Mouse (Mus musculus) cerebellum, adult 9-10 months (tissue): ENCODE results near the gene Stox2.

Experiments
- DNase-seq: peaks from one replicate; pipeline ENCODE4 v3.0.0; 2022

Stox2 gene

GRCm38 (mm10) chr8:47240871-47241270, 205.3 kb downstream of the Stox2 start:
- no peak for DNase-seq

GRCm38 (mm10) chr8:47240266-47240665, 205.9 kb downstream of the Stox2 start:
- DNase-seq = no peak

GRCm38 (mm10) chr8:47232081-47232480, 214.1 kb downstream of the Stox2 start:
- DNase-seq = no peak

DNA sequence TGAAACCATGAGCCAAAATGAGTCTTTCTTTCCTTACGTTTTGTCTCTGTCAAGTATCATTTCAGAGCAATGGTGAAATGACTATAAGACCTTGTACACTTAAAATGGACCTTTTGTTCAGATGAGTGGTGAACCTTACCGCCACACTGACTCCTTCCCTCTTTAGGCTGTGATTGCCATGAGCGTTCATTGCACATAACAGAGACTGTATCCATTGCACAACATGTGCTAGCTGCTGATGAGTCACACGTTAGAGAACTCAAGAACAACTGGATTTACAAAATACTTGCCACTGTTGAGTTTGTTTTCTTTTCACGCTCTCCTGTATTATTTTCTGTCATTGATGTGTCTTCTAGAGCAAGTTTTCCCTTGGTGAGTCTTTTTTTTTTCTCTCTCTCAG, 216.1 kb downstream of the Stox2 start:
- no peak for DNase-seq

DNA sequence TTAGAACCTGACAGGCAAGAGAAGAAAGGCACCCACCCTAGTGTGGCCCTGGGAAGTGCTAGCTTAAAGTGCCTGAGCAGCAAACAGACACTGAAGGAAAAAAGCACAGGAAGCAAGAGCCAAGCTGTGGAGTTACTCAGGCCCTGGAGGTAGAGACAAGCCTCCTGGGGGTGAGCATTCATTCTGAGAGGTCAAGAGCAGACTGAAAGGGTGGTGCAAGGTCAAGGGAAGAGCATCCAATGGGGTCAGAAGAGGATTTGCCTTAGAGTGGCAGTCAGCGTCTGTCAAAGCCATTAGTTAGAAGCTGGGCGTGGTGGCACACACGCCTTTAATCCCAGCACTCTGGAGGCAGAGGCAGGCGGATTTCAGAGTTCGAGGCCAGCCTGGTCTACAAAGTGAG, 224.3 kb downstream of the Stox2 start:
- DNase-seq = no peak

- no peak for DNase-seq
Observed at GRCm38 (mm10) chr8:47221191-47221590, 225.0 kb downstream of the Stox2 start.

DNA sequence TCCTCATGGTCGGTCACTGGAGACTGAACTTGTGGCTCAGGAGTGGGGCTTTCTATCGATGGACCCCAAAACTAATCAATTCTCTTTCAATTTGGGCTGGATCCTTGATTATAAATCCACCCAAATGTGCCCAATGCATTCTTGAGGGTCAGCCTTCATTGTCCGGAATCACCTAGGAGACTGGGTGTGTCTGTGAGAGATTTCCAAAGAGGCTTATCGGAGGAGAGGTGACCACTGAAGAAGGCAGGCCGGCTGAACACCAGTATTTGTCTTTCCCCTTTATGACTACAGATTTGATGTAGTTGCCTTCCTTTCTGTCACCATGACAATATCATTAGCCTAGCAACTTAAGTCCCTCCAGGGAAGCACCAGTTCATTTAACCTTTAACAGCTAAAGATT, 225.8 kb downstream of the Stox2 start:
- no peak for DNase-seq

GRCm38 (mm10) chr8:47218536-47218935, 227.6 kb downstream of the Stox2 start:
- no peak for DNase-seq

- no peak for DNase-seq
Observed at GRCm38 (mm10) chr8:47218021-47218420, 228.1 kb downstream of the Stox2 start.

- DNase-seq = no peak
Observed at GRCm38 (mm10) chr8:47212124-47212523, 234.0 kb downstream of the Stox2 start.

- DNase-seq = no peak
Observed at GRCm38 (mm10) chr8:47211226-47211625, 234.9 kb downstream of the Stox2 start.

GRCm38 (mm10) chr8:47208246-47208645, 237.9 kb downstream of the Stox2 start:
- DNase-seq = no peak

DNA sequence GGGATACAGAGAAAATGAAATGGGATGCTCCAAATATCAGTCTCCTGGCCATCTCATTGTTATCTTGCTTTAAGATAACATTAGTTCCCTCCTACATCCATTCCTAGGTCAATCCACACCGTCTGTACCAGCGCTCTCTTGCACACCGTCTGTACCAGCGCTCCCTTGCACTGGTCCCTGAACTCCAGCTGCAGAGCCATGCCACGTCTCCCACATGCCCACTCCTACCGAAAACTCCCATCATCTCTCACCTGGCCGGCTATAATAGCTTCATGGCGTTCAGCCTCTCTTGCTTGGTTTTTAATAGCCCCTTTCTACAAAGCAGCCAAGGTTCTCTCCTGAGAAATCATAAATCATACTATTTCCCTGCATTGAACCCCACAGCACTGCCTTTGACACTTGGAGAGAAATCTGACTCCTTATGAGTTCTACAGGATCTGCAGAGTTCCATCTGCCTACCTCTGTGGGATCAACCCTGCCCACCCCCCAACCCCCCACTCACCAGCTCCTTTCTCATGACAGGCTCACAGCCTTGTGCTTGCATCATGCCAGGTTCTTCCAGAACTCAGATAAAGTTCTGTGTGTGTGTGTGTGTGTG, 239.4 kb downstream of the Stox2 start:
- no peak for DNase-seq

- DNase-seq = no peak
Observed at GRCm38 (mm10) chr8:47205472-47205871, 240.7 kb downstream of the Stox2 start.

GRCm38 (mm10) chr8:47196391-47196790, 249.8 kb downstream of the Stox2 start:
- DNase-seq = no peak

- no peak for DNase-seq
Observed at GRCm38 (mm10) chr8:47193321-47193996, 252.7 kb downstream of the Stox2 start.

DNA sequence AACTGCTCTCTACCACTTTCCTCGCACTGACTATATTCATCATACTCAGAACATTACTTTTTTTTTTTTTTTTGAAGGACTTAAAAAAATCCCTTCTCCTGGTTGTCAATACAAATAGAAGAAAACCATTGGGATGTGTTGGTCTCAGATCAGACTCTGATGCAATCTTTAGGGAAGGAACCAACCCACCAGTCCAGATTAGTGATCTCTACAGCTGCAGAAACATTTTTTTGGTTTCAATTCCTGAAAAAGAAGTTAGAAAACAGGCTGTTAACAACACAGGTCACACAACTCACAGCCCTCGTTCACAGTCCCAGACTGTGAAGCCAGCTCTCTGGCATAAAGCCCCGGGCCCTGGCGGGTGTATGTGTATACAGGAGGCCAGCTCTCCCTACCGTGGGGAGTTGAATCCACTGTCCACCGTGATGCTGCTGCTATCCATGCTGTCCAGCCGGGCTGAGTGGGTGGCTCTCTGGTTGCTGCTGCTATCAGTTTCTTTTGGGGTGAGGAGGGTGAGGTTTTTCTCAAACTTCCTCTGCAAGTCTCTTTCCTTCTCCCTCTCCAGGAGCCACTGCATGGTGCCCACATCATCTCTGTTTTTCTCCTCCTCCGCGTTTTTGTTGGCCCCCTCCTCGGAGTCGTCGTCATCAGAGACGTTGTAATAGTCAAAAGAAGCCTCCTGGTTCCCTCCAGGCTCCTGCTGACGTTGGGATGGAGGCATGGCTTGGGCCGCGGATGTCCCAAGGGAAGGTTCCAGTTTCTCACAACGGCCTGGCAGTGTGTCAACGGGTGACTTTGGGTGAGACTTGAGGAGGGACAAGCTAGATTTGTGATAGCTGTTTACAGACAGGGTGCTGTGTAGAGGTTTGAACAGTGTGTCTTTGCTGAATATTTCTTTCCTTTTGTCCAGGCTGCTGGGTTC, 254.5 kb downstream of the Stox2 start:
- DNase-seq = no peak

DNA sequence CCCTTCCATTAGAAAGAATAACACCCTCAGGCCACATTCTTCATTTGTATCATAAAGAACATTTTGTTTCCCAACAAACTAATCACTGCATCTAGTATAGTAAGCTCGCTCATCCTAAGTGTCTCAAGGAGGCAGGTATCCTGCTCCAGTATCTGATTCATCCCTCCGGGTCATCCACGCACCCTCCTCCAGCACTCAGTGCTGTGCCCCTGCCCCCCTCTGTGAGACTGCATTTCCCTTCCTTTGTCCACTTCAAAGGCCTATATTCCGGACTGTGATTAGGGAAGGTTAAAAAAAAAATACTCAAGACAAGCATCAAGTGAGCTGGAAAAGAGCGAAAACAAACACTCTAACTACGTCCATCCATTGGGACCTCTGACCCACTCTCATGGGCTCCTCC, 260.8 kb downstream of the Stox2 start:
- no peak for DNase-seq

GRCm38 (mm10) chr8:47182771-47183558, 263.2 kb downstream of the Stox2 start:
- DNase-seq = no peak

DNA sequence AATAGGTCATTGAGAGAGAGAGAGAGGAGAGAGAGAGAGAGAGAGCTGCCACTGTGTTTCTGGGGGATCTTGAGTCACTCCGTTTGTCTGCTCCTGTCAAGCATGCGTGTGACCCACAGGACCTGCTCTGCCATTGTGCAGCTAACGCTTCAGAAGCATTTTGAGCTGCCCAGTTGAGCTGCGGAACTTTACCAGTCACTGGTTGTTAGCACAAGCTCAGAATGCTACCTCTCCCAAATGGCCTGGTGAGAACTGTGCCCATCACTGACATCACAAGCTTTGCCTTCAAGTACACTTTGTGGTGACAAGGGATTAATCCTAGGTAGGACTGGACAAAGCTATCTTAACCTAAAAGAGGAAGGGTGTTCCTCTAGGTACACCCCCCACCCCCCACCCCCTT, 263.9 kb downstream of the Stox2 start:
- DNase-seq = no peak

DNA sequence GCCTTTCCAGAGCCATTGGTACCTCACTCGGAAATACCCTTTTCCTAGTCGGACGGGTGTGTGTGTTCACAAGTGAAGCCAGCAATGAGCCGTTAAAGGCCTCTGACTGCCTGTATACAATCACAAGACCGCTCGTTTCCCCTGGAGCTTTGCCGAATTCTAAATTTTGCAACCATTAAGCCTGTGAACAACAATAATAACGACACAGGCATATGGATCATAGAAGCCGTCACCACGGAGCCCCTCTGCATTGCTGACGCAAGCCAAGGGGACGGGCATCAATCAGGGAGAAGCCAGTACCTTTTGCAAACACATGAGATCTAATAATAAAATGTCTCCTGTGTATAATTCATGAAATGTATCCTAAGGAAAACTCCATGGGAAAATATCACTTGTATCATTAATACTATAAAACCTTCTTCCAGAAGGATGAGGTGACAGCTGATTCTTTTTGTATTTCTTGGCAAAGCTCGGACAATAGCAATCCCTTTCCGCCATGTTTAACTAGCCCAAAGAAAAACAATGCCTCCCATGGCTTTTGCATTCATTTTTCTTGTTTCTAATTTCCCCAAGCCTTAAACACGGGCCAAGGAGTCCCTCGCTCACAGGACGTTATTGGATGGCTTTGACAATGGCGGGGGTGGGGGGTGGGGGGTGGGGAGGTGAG, 265.0 kb downstream of the Stox2 start:
- no peak for DNase-seq

GRCm38 (mm10) chr8:47180181-47180580, 266.0 kb downstream of the Stox2 start:
- DNase-seq = no peak
